Mouse (Mus musculus) cerebellum, adult 2 months (tissue): Measurements from ENCODE around the gene Klhl32. TPM values are rescaled to one million over a fixed set of nuclear protein-coding genes. Genes with fewer than 3 reads are reported as not detected.

ENCODE experiments used
- DNase-seq, 2 experiments: peaks; one replicate each; pipeline ENCODE4 v3.0.0; 2021
- H3K27ac ChIP-seq: fragments of 200-500 bp; 2 replicates; pipeline ENCODE4 v1.5.1; 2012; ENCODE audit warnings: low read length, control low read depth, inconsistent platforms; ENCODE audit not compliant: insufficient read depth
- H3K27me3 ChIP-seq: fragments of 200-500 bp; 2 replicates; pipeline ENCODE4 v1.6.1; 2012; ENCODE audit warnings: inconsistent platforms, mild to moderate bottlenecking, low read length, moderate library complexity; ENCODE audit not compliant: control insufficient read depth, insufficient read depth
- H3K4me1 ChIP-seq: fragments of 200-500 bp; 2 replicates; pipeline ENCODE4 v1.6.1; 2011; ENCODE audit warnings: low read length; ENCODE audit not compliant: control insufficient read depth, insufficient read depth
- H3K4me3 ChIP-seq: fragments of 200-500 bp; replicated peaks from 2 replicates; pipeline ENCODE3; 2011; ENCODE audit warnings: mild to moderate bottlenecking, low read depth, low read length, control low read depth; ENCODE audit not compliant: insufficient read depth
- CTCF ChIP-seq: fragments of 200-500 bp; IDR thresholded peaks from 2 replicates; pipeline ENCODE4 v1.5.1; 2011; ENCODE audit warnings: low read depth, mild to moderate bottlenecking, control low read depth, low read length, moderate library complexity, borderline replicate concordance; ENCODE audit not compliant: insufficient read depth
- POLR2A ChIP-seq: fragments of 200-500 bp; IDR thresholded peaks from 2 replicates; pipeline ENCODE4 v1.6.1; 2011; ENCODE audit warnings: low read length, control low read depth, borderline replicate concordance; ENCODE audit not compliant: insufficient read depth
- WGBS: fragments of 180-500 bp; shearing (Covaris S2); methylation state at CpG from one replicate; pipeline ENCODE4 v1.1.7; 2018; 5-methylcytosine and 5-hydroxymethylcytosine counted together
- polyA plus RNA-seq: library from polyadenylated mRNA; depleted of rRNA; stranded (reverse); fragments of >200 nt; gene quantifications from 2 replicates; pipeline ENCODE4 v1.2.3, GENCODE M21; 2012

Klhl32 gene
- polyA plus RNA-seq, 1 experiment, result 11.6 TPM

DNA sequence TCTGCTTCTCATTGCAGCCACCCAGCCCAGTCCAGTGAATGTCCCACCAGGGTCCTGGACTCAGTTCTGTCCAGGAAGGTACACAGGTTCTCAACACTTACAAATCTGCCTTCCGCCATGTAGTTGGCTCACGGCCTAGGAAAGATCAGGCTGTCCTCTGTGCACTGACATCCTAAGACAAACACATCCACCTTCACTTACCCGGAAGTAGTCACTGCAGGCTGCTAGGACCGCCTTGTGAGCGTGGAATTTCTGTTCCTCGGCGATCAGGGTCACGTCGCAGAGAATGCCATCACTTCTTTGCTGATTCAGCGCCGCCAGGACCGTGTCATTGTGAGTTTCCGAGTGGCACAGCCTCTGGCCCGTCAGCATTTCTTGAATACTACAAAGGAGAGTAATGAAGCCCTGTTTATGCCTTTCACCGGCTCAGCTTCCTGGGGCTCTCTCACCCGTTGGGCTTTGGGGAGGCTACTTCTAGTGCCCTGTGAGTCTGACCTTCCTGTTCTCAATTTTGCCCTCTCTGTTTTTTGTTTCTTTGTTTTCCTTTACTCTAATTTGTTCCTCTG is 58.4 kb downstream of the Klhl32 start:
- no peak overlapping the region for H3K27ac ChIP-seq
- H3K4me1 ChIP-seq, result peaks cover 4% of the 10 kb centered on the region; the same call in 1 of the 2 replicates
- H3K27me3 ChIP-seq, result no peaks in the 10 kb centered on the region
- DNase-seq, result no peak
- TF ChIP-seq POLR2A (no peak), CTCF (no peak)
- H3K4me3 ChIP-seq, result no peak overlapping the region
- 37% methylated on average over 16 of the region's 16 CpGs for WGBS

DNA sequence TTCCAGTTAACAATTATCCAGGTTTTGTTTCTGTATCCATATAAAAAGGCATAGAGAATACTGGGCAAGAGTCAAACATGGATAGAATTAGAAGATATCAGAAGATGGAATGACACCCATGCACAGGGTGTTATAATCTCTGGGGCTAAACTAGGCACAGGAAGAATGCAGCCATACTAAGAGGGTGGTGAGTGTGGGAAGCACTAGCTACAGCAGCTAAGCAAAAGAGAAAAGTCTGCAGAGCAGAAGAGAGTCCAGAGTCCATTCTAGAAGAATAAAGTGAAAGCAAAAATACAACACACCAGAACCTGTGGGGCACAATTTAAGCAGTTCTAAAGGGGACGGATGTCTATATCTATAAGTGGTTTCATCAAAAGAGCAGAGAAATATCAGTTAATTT is 61.6 kb downstream of the Klhl32 start:
- 93% methylated on average over 1 of the region's 1 CpGs for WGBS
- no peak overlapping the region for H3K4me3 ChIP-seq
- no peak for DNase-seq

DNA sequence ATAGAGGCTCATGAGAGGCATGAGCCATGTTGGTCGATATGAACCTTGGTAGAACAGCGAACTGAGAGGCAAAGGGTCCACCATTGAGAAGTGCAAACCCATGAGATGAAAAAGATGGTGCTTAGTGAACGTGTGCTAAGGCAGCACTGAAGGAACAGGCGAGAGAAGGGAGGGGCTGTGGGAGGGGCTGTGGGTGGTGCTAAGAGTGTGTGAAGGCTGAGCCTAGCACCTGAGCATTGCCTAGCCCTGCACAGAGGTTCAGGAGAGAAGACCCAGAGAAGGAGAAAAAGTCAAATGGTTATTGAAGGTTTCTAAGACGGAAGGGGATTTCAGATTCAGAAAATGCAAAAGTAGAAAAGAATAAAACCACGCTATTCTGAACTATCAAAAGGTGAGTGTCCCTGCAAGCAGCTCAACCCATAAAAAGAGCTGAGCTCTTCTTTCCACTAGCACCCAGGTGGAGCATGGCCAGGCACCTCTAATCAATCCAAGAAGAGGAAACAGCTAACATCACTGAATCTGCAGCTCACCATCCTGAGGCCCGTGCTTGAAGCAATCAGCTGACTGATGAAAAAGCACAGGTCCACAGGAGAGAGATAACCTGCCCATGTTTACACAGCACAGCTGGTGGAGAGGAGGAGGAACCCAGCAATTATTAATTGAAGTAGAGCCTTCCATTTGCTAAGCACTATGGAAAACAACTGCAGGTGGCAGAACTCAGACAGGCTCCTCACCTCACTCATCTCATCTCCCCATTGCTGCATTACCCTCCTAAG is 65.0 kb downstream of the Klhl32 start:
- DNase-seq, result no peak
- 70% methylated on average over 7 of the region's 7 CpGs for WGBS
- TF ChIP-seq POLR2A, result no peak
- TF ChIP-seq CTCF, result no peak
- H3K4me1 ChIP-seq, result no peaks in the 10 kb centered on the region
- H3K27ac ChIP-seq, result no peak overlapping the region
- H3K4me3 ChIP-seq, result no peak overlapping the region
- no peaks in the 10 kb centered on the region for H3K27me3 ChIP-seq

More for the DNA sequence above, 61.6 kb downstream of the Klhl32 start:
- peaks cover 4% of the 10 kb centered on the region; the same call in 1 of the 2 replicates for H3K4me1 ChIP-seq
- no peaks in the 10 kb centered on the region for H3K27me3 ChIP-seq
- no peak overlapping the region for H3K27ac ChIP-seq
- TF ChIP-seq POLR2A (no peak), CTCF (no peak)

DNA sequence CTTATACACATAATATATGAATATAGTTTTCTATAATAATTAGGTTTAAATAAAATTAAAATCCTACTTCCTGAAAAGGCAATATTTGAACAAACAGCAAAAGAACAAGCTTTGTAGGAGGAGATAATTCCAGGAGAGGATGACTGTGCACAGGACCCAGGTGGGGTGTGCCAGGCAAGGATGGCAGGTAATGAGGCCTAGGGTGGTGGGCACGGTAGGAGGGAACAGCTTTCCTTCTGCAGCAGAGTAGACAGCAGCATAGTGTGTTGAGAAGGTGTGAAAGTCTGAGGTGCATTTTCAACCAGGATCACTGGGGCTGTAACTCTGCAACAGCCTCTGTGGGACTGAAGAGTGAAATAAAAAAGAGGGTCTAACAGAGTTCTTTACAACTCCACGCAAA is 85.0 kb downstream of the Klhl32 start:
- Histone ChIP-seq H3K4me3 (no peak overlapping the region), H3K27ac (no peak overlapping the region), H3K27me3 (no peaks in the 10 kb centered on the region), H3K4me1 (peaks cover 4% of the 10 kb centered on the region; the same call in 1 of the 2 replicates)
- 87% methylated on average over 2 of the region's 2 CpGs for WGBS
- no peak for TF ChIP-seq POLR2A
- TF ChIP-seq CTCF, result no peak
- DNase-seq, result no peak

DNA sequence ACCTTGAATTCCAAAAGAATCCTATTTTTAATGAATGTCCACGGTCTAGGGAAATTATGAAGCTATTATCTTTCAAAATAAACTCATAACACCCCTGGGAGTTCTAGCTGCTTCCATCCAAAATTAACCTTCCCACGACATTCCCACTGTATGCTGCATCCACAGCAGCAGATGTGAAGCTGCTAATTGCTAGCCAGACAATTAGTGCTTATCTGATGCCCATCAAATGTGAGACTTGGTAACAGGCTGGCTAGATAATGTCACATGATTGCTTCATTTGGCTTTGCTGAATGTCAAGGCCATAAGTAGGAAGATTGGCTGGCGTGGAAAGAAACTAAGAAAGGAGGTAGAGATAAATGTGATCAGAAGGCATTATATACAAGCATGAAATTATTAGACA is 85.5 kb downstream of the Klhl32 start:
- Histone ChIP-seq H3K27ac (no peak overlapping the region), H3K4me1 (peaks cover 4% of the 10 kb centered on the region; the same call in 1 of the 2 replicates), H3K4me3 (no peak overlapping the region), H3K27me3 (no peaks in the 10 kb centered on the region)
- TF ChIP-seq POLR2A (no peak), CTCF (no peak)
- WGBS, result 59% methylated on average over 3 of the region's 3 CpGs
- DNase-seq, result no peak

DNA sequence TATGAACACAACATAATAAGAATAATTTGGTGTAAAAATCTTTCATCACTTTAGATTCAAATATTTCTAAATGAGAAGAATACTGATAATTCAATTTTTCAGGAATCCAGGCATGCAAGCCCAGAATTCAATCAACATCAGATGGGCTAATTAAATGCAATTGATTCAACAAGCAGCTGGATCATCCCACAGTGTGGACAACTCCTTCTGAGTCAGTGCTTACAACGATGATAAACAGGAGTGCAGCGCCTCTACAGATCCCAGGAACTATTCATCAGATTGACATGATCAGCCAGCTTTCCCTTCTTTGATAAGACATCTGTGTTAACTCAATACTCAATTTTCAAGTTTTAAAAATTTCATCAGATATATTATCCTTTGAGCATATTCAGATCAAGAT is 86.4 kb downstream of the Klhl32 start:
- 75% methylated on average over 2 of the region's 2 CpGs for WGBS
- H3K4me3 ChIP-seq, result no peak overlapping the region
- TF ChIP-seq CTCF (no peak), POLR2A (no peak)
- no peak for DNase-seq
- H3K27ac ChIP-seq, result no peak overlapping the region
- peaks cover 4% of the 10 kb centered on the region; the same call in 1 of the 2 replicates for H3K4me1 ChIP-seq
- H3K27me3 ChIP-seq, result no peaks in the 10 kb centered on the region

DNA sequence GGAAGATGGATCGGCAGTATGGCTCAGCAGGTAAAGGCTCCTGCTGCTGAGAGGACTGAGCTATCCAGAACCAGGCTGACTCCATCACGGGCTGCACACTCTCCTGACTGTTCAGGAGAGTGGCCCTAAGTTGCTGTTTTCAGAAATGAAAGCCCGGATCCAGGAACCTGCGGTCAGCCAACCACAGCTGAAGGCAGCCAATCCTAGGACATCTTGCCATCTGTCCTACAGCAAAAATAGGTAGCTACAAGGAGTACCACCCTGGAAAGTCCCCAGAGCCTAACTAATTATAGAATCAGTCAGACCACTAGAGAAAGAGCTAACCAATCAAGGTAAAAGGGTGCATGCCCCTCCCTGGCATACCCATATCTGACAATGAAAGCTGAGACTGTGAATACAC is 87.5 kb downstream of the Klhl32 start:
- TF ChIP-seq POLR2A, result no peak
- TF ChIP-seq CTCF, result no peak
- peak; percentile 39 to 65 for DNase-seq

DNA sequence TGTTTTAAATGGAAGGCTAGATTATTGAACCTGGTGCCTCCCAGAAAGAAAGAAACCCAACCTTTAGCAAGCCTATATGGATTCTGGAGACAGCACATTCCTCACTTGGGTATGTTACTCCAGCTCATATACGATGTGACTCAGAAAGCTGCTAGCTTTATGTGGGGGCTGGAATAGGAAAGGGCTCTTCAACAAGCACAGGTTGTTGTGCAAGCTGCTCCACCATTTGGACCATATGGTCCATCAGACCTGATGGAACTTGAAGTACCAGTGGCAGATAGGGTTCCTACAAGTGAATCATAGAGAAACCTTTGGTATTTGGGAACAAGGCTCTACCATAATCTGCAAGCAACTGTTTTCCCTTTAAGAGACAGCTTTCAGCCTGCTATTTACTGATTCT is 92.0 kb downstream of the Klhl32 start:
- 24% methylated on average over 1 of the region's 1 CpGs for whole genome bisulfite sequencing
- H3K27ac ChIP-seq, result no peak overlapping the region
- no peaks in the 10 kb centered on the region for H3K27me3 ChIP-seq
- peak in 1 of 2 experiments; percentile 43 for DNase-seq
- no peak overlapping the region for H3K4me3 ChIP-seq
- no peak for TF ChIP-seq POLR2A
- no peak for TF ChIP-seq CTCF
- H3K4me1 ChIP-seq, result peaks cover 3% of the 10 kb centered on the region; the same call in 1 of the 2 replicates

More for the DNA sequence above, 87.5 kb downstream of the Klhl32 start:
- Histone ChIP-seq H3K27me3 (no peaks in the 10 kb centered on the region), H3K4me1 (peaks cover 4% of the 10 kb centered on the region; the same call in 1 of the 2 replicates), H3K4me3 (no peak overlapping the region), H3K27ac (no peak overlapping the region)
- WGBS, result 16% methylated on average over 4 of the region's 4 CpGs
